Mouse (Mus musculus) left cerebral cortex, adult 11 months (tissue): ENCODE results near the gene Pth2.
A peak's percentile ranks its signal among the peaks of the same experiment; 100 is the strongest.

Source experiments
- DNase-seq: peaks from one replicate; pipeline ENCODE4 v3.0.0; 2022; ENCODE audit warnings: low spot score

The Pth2 gene

GRCm38 (mm10) chr7:45174567-45175280, 6.1 kb upstream of the Pth2 start:
- DNase-seq, result no peak

GRCm38 (mm10) chr7:45175398-45175797, 5.4 kb upstream of the Pth2 start:
- no peak for DNase-seq

GRCm38 (mm10) chr7:45175929-45176328, 4.9 kb upstream of the Pth2 start:
- DNase-seq, result no peak

- DNase-seq, result no peak
Observed at GRCm38 (mm10) chr7:45176356-45176755, 4.4 kb upstream of the Pth2 start.

GRCm38 (mm10) chr7:45178550-45178949, 2.2 kb upstream of the Pth2 start:
- DNase-seq, result no peak

GRCm38 (mm10) chr7:45179469-45179868, 1.3 kb upstream of the Pth2 start, which contains the start of gene Gfy:
Gene Gfy (minus strand): TSS chr7:45179569.
- DNase-seq, result no peak

GRCm38 (mm10) chr7:45181540-45181939, 745 bp downstream of the Pth2 start:
- no peak for DNase-seq

GRCm38 (mm10) chr7:45182199-45182601, 1.4 kb downstream of the Pth2 start:
- DNase-seq, result peak; percentile 77

GRCm38 (mm10) chr7:45182606-45183005, 1.8 kb downstream of the Pth2 start:
- no peak for DNase-seq

GRCm38 (mm10) chr7:45183672-45184071, 2.9 kb downstream of the Pth2 start:
- DNase-seq, result no peak

GRCm38 (mm10) chr7:45185921-45186320, 5.1 kb downstream of the Pth2 start:
- no peak for DNase-seq

- DNase-seq, result peak; percentile 45
Observed at GRCm38 (mm10) chr7:45189600-45189999, 8.8 kb downstream of the Pth2 start.

GRCm38 (mm10) chr7:45190186-45190585, 9.4 kb downstream of the Pth2 start:
- no peak for DNase-seq

GRCm38 (mm10) chr7:45191161-45191560, 10.4 kb downstream of the Pth2 start:
- no peak for DNase-seq

- no peak for DNase-seq
Observed at GRCm38 (mm10) chr7:45191803-45192363, 11.1 kb downstream of the Pth2 start.

GRCm38 (mm10) chr7:45192585-45193310, 12.0 kb downstream of the Pth2 start:
- DNase-seq, result no peak

GRCm38 (mm10) chr7:45193406-45193805, 12.6 kb downstream of the Pth2 start:
- DNase-seq, result no peak

- DNase-seq, result no peak
Observed at GRCm38 (mm10) chr7:45193871-45194785, 13.3 kb downstream of the Pth2 start.

- no peak for DNase-seq
Observed at GRCm38 (mm10) chr7:45195341-45196175, 14.8 kb downstream of the Pth2 start.

- no peak for DNase-seq
Observed at GRCm38 (mm10) chr7:45196176-45196535, 15.4 kb downstream of the Pth2 start.

- no peak for DNase-seq
Observed at GRCm38 (mm10) chr7:45196994-45197393, 16.2 kb downstream of the Pth2 start.
